Mouse (Mus musculus): ENCODE measurements around the gene 2700049A03Rik. TPM values are rescaled to one million over a fixed set of nuclear protein-coding genes. Genes with fewer than 3 reads are reported as not detected.

2700049A03Rik gene
- total RNA-seq, 2 experiments from 2014 or later: 5.1 to 7.3 TPM

DNA sequence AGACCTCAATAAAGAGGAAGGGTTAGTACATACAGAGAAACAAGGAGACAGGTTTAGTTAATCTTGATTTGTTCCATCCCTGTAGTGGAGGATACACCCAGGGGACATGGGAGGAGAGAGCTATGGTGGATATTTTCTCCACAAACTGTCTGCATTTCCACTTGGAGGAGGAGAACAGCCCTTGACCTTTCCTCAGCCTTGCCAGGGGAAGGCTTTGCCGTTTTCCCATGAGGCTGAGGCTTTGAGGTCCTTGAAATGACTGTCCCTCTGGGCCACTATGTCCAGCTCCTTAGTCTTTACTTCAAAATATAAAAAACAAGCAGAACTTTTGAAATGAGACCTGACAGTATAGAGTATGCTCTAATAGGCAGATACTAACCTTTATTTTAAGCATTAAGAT, 33.3 kb downstream of the 2700049A03Rik start:
- no peak for DNase-seq (ENCODE audit: low spot score in 2 of 2)

DNA sequence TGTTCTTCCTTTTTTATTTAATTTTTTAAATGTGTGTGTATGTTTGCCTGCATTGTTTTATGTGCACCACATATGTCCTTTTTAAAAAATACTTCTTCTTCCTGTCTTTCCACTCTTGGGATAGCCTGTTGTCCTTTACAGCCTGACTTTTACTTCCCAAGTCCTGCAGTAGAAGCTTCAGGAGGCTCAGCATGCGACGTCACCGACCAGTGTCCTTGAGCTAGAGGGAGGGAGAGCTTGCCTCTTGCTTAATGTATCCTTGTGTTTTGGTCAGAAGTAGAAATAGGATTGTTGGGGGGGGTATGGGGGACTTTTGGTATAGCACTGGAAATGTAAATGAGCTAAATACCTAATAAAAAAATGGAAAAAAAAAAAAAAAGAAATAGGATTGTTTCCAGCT, 47.1 kb downstream of the 2700049A03Rik start:
- DNase-seq (ENCODE audit: low spot score in 2 of 2): no peak

DNA sequence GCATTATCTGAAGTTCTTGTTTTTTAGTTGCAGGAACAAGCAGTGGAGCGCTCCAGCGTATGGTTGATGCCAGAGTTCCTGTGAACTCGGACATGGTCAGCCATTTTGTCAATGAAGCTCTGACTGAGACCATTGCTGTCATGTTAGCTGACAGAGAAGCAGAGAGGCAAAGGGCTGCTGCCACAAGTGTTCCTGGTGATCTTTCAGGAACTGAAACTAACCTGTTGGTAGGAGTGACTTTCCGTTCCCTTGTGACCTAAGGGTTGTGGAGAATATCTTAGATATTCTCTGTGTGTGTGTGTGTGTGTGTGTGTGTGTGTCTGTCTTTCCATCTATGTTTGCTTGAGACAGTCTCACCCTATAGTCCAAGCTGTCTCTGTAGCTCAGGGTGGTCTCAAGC, 47.7 kb downstream of the 2700049A03Rik start:
- DNase-seq (ENCODE audit: low spot score in 2 of 2): no peak

DNA sequence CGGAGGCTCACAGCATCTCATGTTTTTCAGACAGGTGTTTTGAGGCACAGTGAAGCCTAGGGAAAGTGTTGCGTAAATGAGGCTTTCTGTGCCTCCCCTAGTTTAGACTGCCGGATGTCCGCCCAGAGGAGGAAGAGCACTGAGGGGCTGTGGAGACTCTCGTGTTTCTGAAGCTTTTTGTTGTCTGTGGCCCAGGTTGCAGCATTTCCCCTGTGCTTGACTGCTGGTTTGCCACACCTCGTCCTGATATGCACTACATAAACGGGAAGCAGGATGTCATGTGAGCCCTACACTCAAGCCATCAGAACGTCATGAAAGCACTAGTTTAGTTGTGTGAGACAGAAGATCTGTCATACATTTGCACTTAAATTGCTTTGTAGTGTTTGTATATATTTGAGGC, 56.1 kb downstream of the 2700049A03Rik start:
- no peak for DNase-seq (ENCODE audit: low spot score in 2 of 2)

DNA sequence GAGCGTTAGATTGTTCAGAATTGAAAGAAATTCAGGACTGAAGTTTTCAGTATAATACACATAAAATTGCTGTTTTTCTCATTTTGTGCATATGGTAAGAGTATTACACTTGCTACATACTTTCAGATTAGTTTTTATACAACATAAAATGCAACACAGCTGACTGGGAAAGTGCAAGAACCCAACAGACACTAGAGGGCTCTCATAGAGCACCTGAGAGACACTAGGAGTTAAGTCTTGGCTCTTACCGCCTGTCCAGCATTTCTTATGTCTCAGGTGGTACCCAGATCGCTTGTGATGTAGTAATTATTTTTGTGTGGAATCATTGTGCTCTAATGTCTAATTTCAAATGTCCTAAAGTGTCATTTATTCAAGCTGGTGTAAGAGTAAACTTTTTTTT, 61.0 kb downstream of the 2700049A03Rik start:
- no peak for DNase-seq (ENCODE audit: low spot score in 2 of 2)

DNA sequence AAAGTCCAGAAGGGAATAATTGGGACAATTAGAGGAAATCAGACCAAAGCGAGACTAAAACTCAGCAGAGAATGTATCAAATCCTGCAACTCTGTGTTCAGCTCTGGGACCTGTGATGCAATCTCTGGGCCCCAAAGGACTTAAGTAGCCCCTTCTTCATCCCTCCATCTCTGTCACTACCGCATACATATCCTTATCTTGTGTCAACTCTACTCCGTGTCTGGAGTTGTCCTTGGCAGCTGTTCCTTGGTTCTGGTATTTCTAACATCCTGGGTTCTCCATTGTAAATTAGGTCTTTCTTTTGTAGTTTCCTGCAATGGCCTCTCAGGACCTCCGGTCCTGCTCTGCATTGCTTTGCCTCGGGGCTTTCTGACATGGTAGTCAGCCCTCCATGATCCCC, 65.1 kb downstream of the 2700049A03Rik start:
- DNase-seq (ENCODE audit: low spot score in 2 of 2): no peak

DNA sequence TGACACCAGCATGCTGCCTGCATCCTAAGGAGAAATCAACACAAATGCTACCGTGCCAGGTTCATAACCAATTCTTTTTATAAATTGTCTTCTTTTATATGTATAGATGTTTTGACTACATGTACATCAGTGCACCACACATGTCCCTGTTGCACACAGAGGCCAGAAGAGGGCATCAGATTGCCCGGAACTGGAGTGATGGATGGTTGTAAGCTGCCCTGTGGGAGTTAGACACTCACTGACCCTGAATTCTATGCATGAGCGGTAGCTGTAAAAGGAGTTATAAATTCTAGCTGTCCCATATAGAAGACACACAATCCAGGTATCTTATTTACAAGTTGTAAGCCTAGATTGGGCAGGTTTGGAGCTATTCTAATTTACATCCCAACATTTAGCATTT, 67.7 kb downstream of the 2700049A03Rik start:
- no peak for DNase-seq (ENCODE audit: low spot score in 2 of 2)

DNA sequence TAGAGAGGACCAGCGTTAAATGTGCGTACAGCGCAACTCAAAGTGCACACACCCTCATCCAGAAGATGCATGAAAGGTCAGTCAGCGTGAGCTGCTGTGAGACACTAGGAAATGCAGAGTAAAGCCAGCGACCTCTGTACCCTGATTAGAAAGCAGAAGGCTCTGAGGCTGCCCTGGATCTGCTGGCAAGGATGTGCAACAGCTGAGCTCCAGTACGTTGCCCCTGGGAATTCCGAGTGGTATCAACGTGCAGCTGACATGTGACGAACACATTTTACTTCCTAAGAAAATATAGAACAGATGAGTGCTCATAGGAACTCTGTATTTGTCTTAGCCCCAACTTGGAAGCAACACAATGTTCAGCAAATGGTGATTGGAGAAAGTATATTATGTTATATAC, 80.5 kb downstream of the 2700049A03Rik start:
- DNase-seq (ENCODE audit: low spot score in 2 of 2): no peak

DNA sequence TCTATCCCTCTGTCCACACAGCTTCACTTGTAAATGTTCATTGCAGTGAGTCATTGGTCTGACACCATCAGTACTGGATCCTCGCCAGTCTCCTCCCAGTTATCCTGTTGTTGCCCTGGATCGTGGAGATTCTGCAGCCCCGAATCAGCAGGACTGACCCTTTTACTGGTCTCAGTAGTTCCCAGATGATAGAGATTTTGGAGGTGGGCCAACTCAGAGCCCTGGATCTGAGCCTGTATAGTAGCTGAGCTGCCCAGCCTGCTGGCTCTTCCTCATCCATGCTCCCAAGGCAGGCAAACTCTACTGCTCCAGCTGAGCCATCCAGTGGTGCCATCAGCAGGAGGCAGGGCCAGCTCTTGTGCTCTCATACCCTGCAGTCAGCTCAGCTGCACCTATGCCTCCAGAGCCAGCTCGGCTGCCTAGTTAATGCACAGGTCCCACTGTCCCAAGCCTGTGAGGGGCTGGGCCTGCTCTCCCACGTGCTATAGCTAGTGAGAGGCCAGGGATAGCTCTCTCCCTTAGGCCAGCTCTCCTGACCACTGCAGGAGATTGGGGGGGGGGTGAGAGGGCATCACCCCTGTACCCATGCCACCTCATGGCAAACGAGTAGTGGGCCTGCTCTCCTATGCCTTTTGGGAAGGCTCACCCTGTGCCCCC, 81.3 kb downstream of the 2700049A03Rik start:
- DNase-seq (ENCODE audit: low spot score in 2 of 2): peak; percentile 26 to 45

DNA sequence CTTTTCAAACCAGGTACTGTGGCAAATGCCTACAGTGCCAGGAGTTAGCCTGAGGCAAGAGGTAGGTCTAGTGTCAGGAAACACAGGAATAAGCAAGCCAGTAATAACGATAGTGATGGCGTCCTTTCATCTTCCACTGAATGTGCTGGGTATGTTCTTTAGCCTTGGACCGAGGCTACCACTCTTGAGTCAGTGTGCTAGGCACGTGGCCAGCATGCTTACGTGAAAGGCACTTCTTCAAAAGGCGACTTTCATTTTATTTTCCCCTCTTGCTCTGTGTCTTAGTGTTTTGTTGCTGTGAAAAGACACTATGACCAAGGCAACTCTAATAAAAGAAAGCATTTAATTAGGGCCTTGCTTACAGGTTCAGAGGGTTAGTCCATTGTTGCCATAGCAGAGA, 86.1 kb downstream of the 2700049A03Rik start:
- peak in 1 of 2 experiments; percentile 38 for DNase-seq (ENCODE audit: low spot score in 2 of 2)

DNA sequence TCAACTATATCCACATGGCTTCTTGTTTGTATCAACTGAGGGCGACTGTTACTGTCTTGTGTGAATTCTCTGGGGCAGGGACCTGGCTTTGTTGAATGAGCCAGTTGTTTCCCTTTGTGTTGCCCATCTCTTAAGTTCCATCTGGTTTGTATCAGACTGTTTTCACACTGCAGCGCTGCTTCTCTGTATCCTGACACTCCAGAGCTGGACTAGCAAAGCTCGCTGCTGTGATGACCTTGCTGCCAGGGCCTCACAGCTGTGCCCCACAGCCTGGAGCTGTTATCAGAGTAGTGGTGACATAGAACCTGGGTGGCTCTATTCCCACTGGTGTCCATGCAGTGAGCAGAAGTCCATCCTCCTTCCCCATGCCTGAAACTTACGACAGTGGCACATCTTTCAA, 91.1 kb downstream of the 2700049A03Rik start:
- DNase-seq (ENCODE audit: low spot score in 2 of 2): no peak

DNA sequence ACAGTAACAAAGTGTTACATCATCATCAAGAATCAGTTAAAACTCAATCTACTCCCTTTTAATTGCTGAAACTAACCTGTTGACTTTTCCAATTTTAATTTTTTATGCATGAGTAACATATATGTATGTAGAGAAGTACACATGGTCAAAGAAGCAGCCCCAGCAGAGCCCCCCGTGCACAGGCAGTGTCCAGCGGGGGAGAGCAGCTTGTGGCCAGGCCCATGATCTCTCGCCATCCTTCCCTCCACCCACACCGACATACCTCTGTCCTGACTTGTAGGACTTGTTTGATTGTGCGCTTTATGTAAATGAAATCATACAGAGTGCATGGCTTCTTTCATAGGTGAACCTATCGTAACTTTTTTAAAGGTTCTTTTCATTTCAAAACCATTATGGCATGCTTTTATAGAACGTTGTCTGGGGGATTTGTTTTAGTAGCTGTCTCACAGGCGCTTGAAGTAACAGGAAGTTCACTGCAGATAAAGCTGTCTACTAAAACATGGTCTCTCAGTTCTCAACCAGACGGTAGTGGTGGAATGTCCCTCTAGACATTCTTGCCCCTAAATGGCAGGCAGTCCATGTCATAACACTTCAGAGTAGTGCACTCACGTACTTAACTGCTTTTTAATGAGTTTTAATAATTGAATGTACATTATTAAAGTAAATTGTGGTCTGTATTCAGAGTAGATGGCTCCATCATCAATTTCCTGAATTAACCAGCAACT, 92.4 kb downstream of the 2700049A03Rik start:
- DNase-seq (ENCODE audit: low spot score in 2 of 2): no peak

DNA sequence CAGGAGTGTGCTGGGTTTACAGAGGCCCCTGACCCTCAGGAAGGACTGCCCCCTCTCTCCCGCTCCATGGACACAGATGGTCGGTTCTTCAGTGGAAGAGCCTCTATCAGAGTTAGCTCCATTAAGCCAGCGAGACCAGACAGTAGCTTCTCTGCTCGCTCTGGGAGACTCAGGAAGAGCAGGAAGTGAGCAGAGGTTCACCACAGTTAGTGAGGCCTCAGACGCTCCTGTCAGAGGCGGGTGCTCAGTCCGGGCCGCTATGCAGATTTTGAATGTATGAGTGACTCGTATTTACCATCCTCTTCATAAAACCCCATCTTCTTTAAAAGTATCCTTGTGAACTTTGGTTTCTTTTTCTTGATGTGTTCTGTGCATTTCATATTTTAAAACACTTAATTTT, 94.9 kb downstream of the 2700049A03Rik start:
- no peak for DNase-seq (ENCODE audit: low spot score in 2 of 2)

DNA sequence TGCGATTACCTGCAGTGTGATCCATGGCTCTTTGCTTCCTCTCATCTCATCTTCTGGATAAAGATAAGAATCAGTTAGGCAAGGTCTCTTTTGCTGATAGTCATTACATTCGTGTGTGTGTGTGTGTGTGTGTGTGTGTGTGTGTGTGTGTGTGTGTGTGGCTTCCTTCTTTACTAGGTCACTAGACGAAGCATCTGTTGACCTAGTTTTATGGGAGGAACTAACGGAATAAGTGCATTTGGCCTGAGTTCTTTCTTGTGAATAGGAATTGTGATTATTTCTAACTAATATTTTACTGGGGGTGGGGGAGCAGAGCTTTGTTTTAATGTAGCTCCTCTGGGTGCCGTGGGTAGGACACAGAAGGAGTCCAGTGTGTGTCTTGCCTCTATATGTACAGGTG, 96.8 kb downstream of the 2700049A03Rik start:
- no peak for DNase-seq (ENCODE audit: low spot score in 2 of 2)

DNA sequence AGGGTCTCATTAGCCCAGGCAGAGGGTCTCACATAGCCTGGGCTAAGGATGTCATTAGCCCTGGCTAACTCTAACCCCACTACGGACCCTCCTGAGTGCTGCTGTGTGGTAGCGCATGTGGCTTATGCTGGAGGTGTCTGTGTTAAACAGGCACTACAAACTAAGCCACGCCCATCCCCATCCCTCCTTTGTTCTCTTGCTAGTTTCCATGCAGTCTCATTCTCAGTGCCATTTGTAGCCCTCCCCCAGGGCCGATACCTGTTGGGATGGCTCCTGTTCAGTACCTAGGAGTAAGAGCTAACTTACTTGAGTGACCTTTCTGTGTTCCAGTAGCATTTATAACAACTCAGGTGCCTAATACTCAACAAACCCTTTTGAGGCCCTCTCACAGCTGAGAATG, 100.4 kb downstream of the 2700049A03Rik start:
- no peak for DNase-seq (ENCODE audit: low spot score in 2 of 2)

DNA sequence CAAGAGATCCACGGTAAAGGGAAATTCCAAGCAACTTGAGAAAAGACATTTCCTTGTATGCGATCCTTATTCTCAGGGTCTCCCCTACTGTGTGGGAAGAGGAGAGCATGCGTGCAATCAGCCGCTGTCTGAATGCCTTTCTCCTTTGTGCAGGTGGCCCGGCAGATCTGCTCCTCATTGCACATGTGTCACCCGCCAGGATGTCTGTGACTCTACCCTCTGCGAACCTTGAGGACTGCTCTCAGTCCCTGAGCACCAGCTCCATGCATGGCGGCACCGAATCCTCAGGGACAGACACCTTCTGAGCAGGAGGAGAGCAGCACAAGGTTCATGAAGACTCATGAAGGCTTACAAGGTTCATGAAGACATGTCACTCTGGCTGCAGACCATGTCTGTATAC, 106.1 kb downstream of the 2700049A03Rik start:
- DNase-seq (ENCODE audit: low spot score in 2 of 2): no peak

DNA sequence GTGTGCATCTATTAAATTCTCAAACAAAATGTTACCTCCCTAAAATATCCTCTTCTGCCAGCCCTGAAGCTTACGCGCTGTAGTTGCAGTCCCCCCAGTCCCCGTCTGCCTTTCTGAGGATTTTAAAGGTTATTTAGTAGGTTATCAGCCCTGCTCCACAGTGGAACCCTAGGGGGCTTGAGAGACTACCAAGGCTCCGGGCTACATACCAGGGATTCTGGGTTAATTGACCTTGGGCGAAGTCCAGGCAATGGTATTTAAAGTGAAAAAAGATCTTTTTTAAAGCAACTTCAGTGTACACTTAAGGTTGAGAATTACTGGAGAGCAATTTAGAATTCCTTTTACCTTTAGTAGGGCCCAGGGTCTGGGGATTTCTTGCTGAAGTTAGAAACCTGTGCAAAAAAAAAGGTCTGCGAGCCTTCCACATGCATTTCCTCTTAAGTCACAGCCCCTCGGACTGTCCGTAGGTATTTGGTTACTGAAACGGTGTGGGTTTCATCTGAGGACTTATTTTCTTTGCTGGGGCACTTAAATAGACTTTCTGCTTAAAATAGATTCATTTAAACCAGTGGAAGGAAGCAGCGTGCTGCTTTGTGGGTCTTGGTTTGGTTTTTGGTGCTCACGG, 108.2 kb downstream of the 2700049A03Rik start:
- no peak for DNase-seq (ENCODE audit: low spot score in 2 of 2)

DNA sequence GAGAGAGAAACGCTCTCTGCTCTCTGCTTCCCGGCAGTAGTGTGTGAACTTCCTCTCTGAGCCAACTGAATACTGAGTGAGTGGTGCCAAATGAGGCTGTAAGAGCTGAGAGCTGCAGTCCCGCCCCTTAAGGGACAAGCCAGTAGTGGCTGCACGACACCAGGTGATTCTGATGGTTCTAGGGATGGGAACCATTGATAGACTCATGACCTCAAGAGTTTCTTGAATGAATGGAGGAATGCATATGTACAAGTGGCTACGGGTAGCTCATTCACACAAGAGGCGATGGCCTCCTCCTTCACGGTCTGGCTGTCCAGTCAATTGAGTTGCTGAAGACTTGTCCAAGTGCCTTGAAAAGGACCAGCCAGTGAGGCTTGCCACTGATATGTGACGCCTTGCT, 110.5 kb downstream of the 2700049A03Rik start:
- DNase-seq (ENCODE audit: low spot score in 2 of 2): no peak

DNA sequence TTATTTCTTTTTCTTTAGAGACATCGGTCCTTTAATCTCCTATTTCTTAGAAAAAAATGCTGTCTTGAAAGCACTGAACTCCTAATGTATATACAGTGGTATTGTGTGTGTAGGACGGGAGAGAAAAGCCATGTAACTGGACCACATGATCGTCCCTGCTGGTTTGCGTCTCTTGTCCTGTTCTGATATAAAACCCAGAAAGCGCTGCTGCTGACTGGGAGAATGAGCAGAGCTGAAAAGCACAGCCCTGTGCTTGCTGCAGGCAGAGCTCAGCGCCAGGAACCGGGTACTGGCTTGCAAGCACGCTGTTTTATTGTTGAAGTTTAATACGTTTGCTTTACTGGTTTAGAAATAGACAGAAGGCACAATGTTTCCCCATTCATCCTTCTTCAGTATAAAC, 112.7 kb downstream of the 2700049A03Rik start:
- DNase-seq (ENCODE audit: low spot score in 2 of 2): no peak

DNA sequence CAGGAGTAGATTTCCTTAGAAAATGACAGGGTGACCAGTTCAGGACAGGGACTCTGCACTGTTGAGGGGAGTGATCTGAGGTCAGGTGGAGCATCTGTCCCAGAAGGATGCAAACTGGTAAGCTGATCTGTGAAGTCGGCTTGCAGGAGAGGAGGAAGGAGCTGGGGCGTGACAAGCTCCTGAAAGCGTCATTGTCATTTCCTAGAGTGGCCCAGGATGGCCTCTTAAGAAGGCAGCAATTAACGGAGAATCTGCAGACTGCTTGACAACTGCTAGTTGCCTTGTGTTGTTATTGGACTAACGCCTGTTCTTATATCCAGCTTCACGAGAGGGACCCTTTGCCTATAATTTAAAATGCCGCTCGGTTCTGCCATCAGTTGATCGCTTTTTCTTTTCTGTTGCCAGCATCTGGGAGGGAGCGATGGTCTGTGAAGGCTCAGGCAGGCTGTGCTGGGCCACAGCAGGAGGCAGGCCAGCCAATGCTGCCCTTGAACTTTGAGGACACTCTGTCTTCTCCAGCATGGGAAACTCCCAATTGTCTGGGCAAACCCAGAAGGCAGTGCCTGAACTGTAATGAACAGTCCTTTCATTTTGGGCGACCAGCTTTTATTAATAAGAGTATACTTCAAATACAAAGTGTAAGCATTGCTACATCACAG, 116.0 kb downstream of the 2700049A03Rik start:
- peak in 1 of 2 experiments; percentile 21 for DNase-seq (ENCODE audit: low spot score in 2 of 2)

DNA sequence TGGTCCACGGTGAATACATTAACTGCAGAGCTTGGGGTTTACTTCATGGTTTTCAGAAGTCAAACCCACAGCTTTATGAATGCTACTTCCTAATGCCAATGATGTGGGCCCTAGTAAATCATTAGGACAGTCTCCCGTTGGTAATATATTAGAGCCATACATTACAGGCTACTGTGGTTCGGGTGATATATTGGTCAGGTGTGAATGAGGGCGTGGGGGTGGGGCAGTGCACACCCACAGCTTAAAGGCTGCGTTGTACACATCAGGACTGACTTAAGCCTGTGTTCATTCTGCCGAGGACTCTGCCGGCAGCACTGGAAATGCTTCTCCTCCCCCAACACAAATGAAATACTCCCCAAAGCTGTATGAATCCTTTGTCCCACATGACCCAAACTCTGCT, 118.1 kb downstream of the 2700049A03Rik start:
- DNase-seq (ENCODE audit: low spot score in 2 of 2): no peak
